13 mouse cellular contexts compared by ENCODE assay signal in the genomic region with DNA sequence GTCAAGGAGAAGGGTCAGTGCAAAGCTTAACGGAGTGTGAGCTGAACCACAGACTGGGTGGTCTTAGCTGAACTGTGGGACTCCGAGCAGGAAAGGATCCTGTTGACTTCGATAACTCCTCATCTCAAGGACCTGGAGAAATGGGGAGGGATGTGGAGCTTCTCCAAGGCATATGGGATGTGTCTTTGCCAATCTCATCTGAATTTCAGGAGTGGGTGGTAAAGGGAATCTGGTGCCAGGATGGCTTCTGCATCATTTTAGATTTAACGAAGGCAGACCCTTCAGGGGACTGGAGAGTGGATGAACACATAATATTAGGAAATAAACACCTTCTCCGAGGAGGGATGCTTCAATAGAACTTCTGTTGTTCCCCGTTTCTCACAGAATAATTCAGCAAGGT.
DNase-seq lines count a peak whose midpoint lies in the region; ATAC-seq and TF ChIP-seq lines count a peak whose summit lies in the region.
"Had no signal": no experiment of that assay in that cellular context is flagged by ENCODE, and none has a peak within 500 bp of the region (broad histone marks: within the 10 kb centered on the region; RNA-seq: fewer than 3 reads in every experiment).

No protein-coding gene starts in this region.

- 72% methylated on average over 6 of the region's 6 CpGs for WGBS in hindbrain, postnatal 0 days
- 74% methylated on average over 6 of the region's 6 CpGs for WGBS in hindbrain, embryonic 12.5 days
- WGBS in intestine, embryonic 16.5 days, result 67% methylated on average over 6 of the region's 6 CpGs

- no peak for TF ChIP-seq CTCF in hindbrain, postnatal 0 days (IDR thresholded peaks at IDR 0.05; ENCODE audit: low read depth)

- peak; percentile 5 for DNase-seq in hindbrain, postnatal 0 days (ENCODE audit: low spot score)
- peak; percentile 70 for DNase-seq in brain, adult 2 months (ENCODE audit: low read depth, low spot score)
- peak; percentile 47 for DNase-seq in layer of hippocampus, adult 11-12 months (ENCODE audit: low spot score)
- peak; percentile 14 to 81 for DNase-seq in left cerebral cortex, postnatal 25 days (ENCODE audit: low spot score in 2 of 2)
- no peak for DNase-seq in MN1 (ENCODE audit: low spot score)
- DNase-seq: adrenal gland, postnatal 10 days; kidney, adult 11 months; liver, postnatal 0 days had no signal

- intact Hi-C loops in left cerebral cortex, postnatal 25 days (cut with DNase I), result loop anchor here (5.0 kb wide), 1 partner anchor 143 kb away; no protein-coding TSS in a partner anchor

- no peak for ATAC-seq in hindbrain, postnatal 0 days
- ATAC-seq in hindbrain, embryonic 12.5 days (ENCODE audit: low FRiP score), result no peak
- no peak for ATAC-seq in intestine, embryonic 16.5 days
- ATAC-seq: liver, postnatal 0 days; midbrain, embryonic 15.5 days had no signal

- no peaks in the 10 kb centered on the region for H3K36me3 ChIP-seq in hindbrain, postnatal 0 days (ENCODE audit: insufficient read depth, low read length)
- no peaks in the 10 kb centered on the region for H3K36me3 ChIP-seq in hindbrain, embryonic 12.5 days
- H3K36me3 ChIP-seq in intestine, embryonic 16.5 days (ENCODE audit: control insufficient read depth, insufficient read depth, low read length), result no peaks in the 10 kb centered on the region
- H3K36me3 ChIP-seq: G1E; hindbrain, embryonic 10.5 days; midbrain, embryonic 15.5 days had no signal

- no peak overlapping the region for H3K9ac ChIP-seq in hindbrain, postnatal 0 days (replicated peaks; ENCODE audit: low read length)
- no peak overlapping the region for H3K9ac ChIP-seq in hindbrain, embryonic 12.5 days
- H3K9ac ChIP-seq in intestine, embryonic 16.5 days (ENCODE audit: low read depth, low read length), result no peak overlapping the region
- H3K9ac ChIP-seq: liver, postnatal 0 days; midbrain, embryonic 15.5 days had no signal

- H3K27me3 ChIP-seq in hindbrain, postnatal 0 days (ENCODE audit: insufficient read depth, low read length), result no peaks in the 10 kb centered on the region
- H3K27me3 ChIP-seq in hindbrain, embryonic 12.5 days, result no peaks in the 10 kb centered on the region
- no peaks in the 10 kb centered on the region for H3K27me3 ChIP-seq in intestine, embryonic 16.5 days (replicated peaks; ENCODE audit: control insufficient read depth, insufficient read depth, low read length)
- H3K27me3 ChIP-seq: midbrain, embryonic 15.5 days had no signal

- no peak overlapping the region for H3K4me2 ChIP-seq in hindbrain, postnatal 0 days (ENCODE audit: low read depth, low read length)
- no peak overlapping the region for H3K4me2 ChIP-seq in hindbrain, embryonic 12.5 days (replicated peaks)
- no peak overlapping the region for H3K4me2 ChIP-seq in intestine, embryonic 16.5 days (ENCODE audit: low read depth, low read length)
- H3K4me2 ChIP-seq: midbrain, embryonic 15.5 days had no signal

- H3K4me3 ChIP-seq in hindbrain, postnatal 0 days (ENCODE audit: low read length), result no peak overlapping the region
- H3K4me3 ChIP-seq in hindbrain, embryonic 12.5 days, result no peak overlapping the region
- no peak overlapping the region for H3K4me3 ChIP-seq in intestine, embryonic 16.5 days (ENCODE audit: low read length)
- H3K4me3 ChIP-seq: hindbrain, embryonic 10.5 days; midbrain, embryonic 15.5 days had no signal

- H3K27ac ChIP-seq in hindbrain, postnatal 0 days, result no peak overlapping the region
- no peak overlapping the region for H3K27ac ChIP-seq in hindbrain, embryonic 12.5 days
- H3K27ac ChIP-seq in intestine, embryonic 16.5 days (ENCODE audit: low read length), result no peak overlapping the region
- H3K27ac ChIP-seq: hindbrain, embryonic 10.5 days; midbrain, embryonic 15.5 days had no signal

- H3K9me3 ChIP-seq in hindbrain, postnatal 0 days (ENCODE audit: low read length), result no peaks in the 10 kb centered on the region
- H3K9me3 ChIP-seq in hindbrain, embryonic 12.5 days (replicated peaks), result no peaks in the 10 kb centered on the region
- no peaks in the 10 kb centered on the region for H3K9me3 ChIP-seq in intestine, embryonic 16.5 days (ENCODE audit: control insufficient read depth, low read length)
- H3K9me3 ChIP-seq: hindbrain, embryonic 10.5 days; midbrain, embryonic 15.5 days had no signal

- H3K4me1 ChIP-seq in hindbrain, postnatal 0 days (ENCODE audit: insufficient read depth, low read length), result no peaks in the 10 kb centered on the region
- no peaks in the 10 kb centered on the region for H3K4me1 ChIP-seq in hindbrain, embryonic 12.5 days
- H3K4me1 ChIP-seq in intestine, embryonic 16.5 days (ENCODE audit: control insufficient read depth, insufficient read depth, low read length), result no peaks in the 10 kb centered on the region
- H3K4me1 ChIP-seq: hindbrain, embryonic 10.5 days; midbrain, embryonic 15.5 days had no signal
